Mouse (Mus musculus): ENCODE measurements around the gene Chchd3.

The Chchd3 gene

GRCm38 (mm10) chr6:33059735-33060576 lies at the start of gene Chchd3:
Chchd3 (minus strand) TSS chr6:33060260.
- Histone ChIP-seq H3K36me3 (ENCODE audit: insufficient read depth, low read length) (peaks cover 33% of the 10 kb centered on the region), H3K4me3 (replicated peaks; ENCODE audit: low read length) (peak within 1 kb of the TSS; percentile 96), H3K9me3 (ENCODE audit: low read length) (no peaks in the 10 kb centered on the region), H3K27me3 (ENCODE audit: insufficient read depth, low read length) (peaks cover 3% of the 10 kb centered on the region; the same call in 1 of the 2 replicates), H3K4me1 (replicated peaks; ENCODE audit: low read depth, low read length) (peaks cover 18% of the 10 kb centered on the region)
- no peak for TF ChIP-seq POU5F1 (IDR thresholded peaks at IDR 0.05; ENCODE audit: borderline replicate concordance, low read length)
- no peak for TF ChIP-seq CTCF (conservative IDR thresholded peaks at IDR 0.05; ENCODE audit: low read length)
- no peak for TF ChIP-seq NANOG (IDR thresholded peaks at IDR 0.05; ENCODE audit: borderline replicate concordance, low read length)

GRCm38 (mm10) chr6:33104661-33105060 lies 44.6 kb upstream of the Chchd3 start:
- H3K27me3 ChIP-seq (ENCODE audit: insufficient read depth, low read length) = no peaks in the 10 kb centered on the region
- no peaks in the 10 kb centered on the region for H3K9me3 ChIP-seq (ENCODE audit: low read length)
- no peaks in the 10 kb centered on the region for H3K4me1 ChIP-seq (replicated peaks; ENCODE audit: low read depth, low read length)
- TF ChIP-seq CTCF (conservative IDR thresholded peaks at IDR 0.05; ENCODE audit: low read length) (no peak), NANOG (IDR thresholded peaks at IDR 0.05; ENCODE audit: borderline replicate concordance, low read length) (no peak)
- no peaks in the 10 kb centered on the region for H3K36me3 ChIP-seq (ENCODE audit: insufficient read depth, low read length)
- H3K4me3 ChIP-seq (replicated peaks; ENCODE audit: low read length) = no peak overlapping the region

- no peaks in the 10 kb centered on the region for H3K9me3 ChIP-seq (ENCODE audit: low read length)
- H3K4me3 ChIP-seq (replicated peaks; ENCODE audit: low read length) = no peak overlapping the region
- TF ChIP-seq CTCF (conservative IDR thresholded peaks at IDR 0.05; ENCODE audit: low read length) (no peak), NANOG (IDR thresholded peaks at IDR 0.05; ENCODE audit: borderline replicate concordance, low read length) (no peak), POU5F1 (IDR thresholded peaks at IDR 0.05; ENCODE audit: borderline replicate concordance, low read length) (no peak)
- no peaks in the 10 kb centered on the region for H3K4me1 ChIP-seq (replicated peaks; ENCODE audit: low read depth, low read length)
- no peaks in the 10 kb centered on the region for H3K36me3 ChIP-seq (ENCODE audit: insufficient read depth, low read length)
- H3K27me3 ChIP-seq (ENCODE audit: insufficient read depth, low read length) = no peaks in the 10 kb centered on the region
These were observed 38.8 kb upstream of the Chchd3 start for GRCm38 (mm10) chr6:33098903-33099302.

GRCm38 (mm10) chr6:33094671-33095233 lies 34.7 kb upstream of the Chchd3 start:
- TF ChIP-seq CTCF (conservative IDR thresholded peaks at IDR 0.05; ENCODE audit: low read length) = no peak
- TF ChIP-seq POU5F1 (IDR thresholded peaks at IDR 0.05; ENCODE audit: borderline replicate concordance, low read length) = no peak
- TF ChIP-seq NANOG (IDR thresholded peaks at IDR 0.05; ENCODE audit: borderline replicate concordance, low read length) = no peak
- no peaks in the 10 kb centered on the region for H3K27me3 ChIP-seq (ENCODE audit: insufficient read depth, low read length)
- H3K9me3 ChIP-seq (ENCODE audit: low read length) = no peaks in the 10 kb centered on the region
- H3K4me3 ChIP-seq (replicated peaks; ENCODE audit: low read length) = no peak overlapping the region
- H3K36me3 ChIP-seq (ENCODE audit: insufficient read depth, low read length) = no peaks in the 10 kb centered on the region
- H3K4me1 ChIP-seq (replicated peaks; ENCODE audit: low read depth, low read length) = no peaks in the 10 kb centered on the region

- no peak overlapping the region for H3K4me3 ChIP-seq (replicated peaks; ENCODE audit: low read length)
- TF ChIP-seq NANOG (IDR thresholded peaks at IDR 0.05; ENCODE audit: borderline replicate concordance, low read length) (no peak), POU5F1 (IDR thresholded peaks at IDR 0.05; ENCODE audit: borderline replicate concordance, low read length) (no peak), CTCF (conservative IDR thresholded peaks at IDR 0.05; ENCODE audit: low read length) (no peak)
- peaks cover 17% of the 10 kb centered on the region for H3K9me3 ChIP-seq (ENCODE audit: low read length)
- peaks cover 5% of the 10 kb centered on the region; the same call in 1 of the 2 replicates for H3K4me1 ChIP-seq (replicated peaks; ENCODE audit: low read depth, low read length)
- H3K36me3 ChIP-seq (ENCODE audit: insufficient read depth, low read length) = no peaks in the 10 kb centered on the region
- peaks cover 6% of the 10 kb centered on the region for H3K27me3 ChIP-seq (ENCODE audit: insufficient read depth, low read length)
These were observed 20.1 kb upstream of the Chchd3 start for GRCm38 (mm10) chr6:33080186-33080585.

GRCm38 (mm10) chr6:33078260-33078936 lies 18.3 kb upstream of the Chchd3 start:
- H3K9me3 ChIP-seq (ENCODE audit: low read length) = peaks cover 24% of the 10 kb centered on the region
- H3K4me3 ChIP-seq (replicated peaks; ENCODE audit: low read length) = peak overlapping the region; percentile 35; the same call in 1 of the 2 replicates
- H3K27me3 ChIP-seq (ENCODE audit: insufficient read depth, low read length) = peaks cover 6% of the 10 kb centered on the region
- peaks cover 5% of the 10 kb centered on the region; the same call in 1 of the 2 replicates for H3K4me1 ChIP-seq (replicated peaks; ENCODE audit: low read depth, low read length)
- H3K36me3 ChIP-seq (ENCODE audit: insufficient read depth, low read length) = no peaks in the 10 kb centered on the region
- TF ChIP-seq POU5F1 (IDR thresholded peaks at IDR 0.05; ENCODE audit: borderline replicate concordance, low read length) = no peak
- no peak for TF ChIP-seq NANOG (IDR thresholded peaks at IDR 0.05; ENCODE audit: borderline replicate concordance, low read length)
- TF ChIP-seq CTCF (conservative IDR thresholded peaks at IDR 0.05; ENCODE audit: low read length) = no peak

GRCm38 (mm10) chr6:33066462-33066861 lies 6.4 kb upstream of the Chchd3 start:
- Histone ChIP-seq H3K9me3 (ENCODE audit: low read length) (no peaks in the 10 kb centered on the region), H3K4me1 (replicated peaks; ENCODE audit: low read depth, low read length) (no peaks in the 10 kb centered on the region), H3K27me3 (ENCODE audit: insufficient read depth, low read length) (peaks cover 14% of the 10 kb centered on the region), H3K4me3 (replicated peaks; ENCODE audit: low read length) (no peak overlapping the region), H3K36me3 (ENCODE audit: insufficient read depth, low read length) (no peaks in the 10 kb centered on the region)
- TF ChIP-seq CTCF (conservative IDR thresholded peaks at IDR 0.05; ENCODE audit: low read length) = no peak
- TF ChIP-seq NANOG (IDR thresholded peaks at IDR 0.05; ENCODE audit: borderline replicate concordance, low read length) = no peak
- TF ChIP-seq POU5F1 (IDR thresholded peaks at IDR 0.05; ENCODE audit: borderline replicate concordance, low read length) = no peak

- TF ChIP-seq POU5F1 (IDR thresholded peaks at IDR 0.05; ENCODE audit: borderline replicate concordance, low read length) (no peak), CTCF (conservative IDR thresholded peaks at IDR 0.05; ENCODE audit: low read length) (no peak), NANOG (IDR thresholded peaks at IDR 0.05; ENCODE audit: borderline replicate concordance, low read length) (no peak)
- peaks cover 18% of the 10 kb centered on the region for H3K4me1 ChIP-seq (replicated peaks; ENCODE audit: low read depth, low read length)
- peaks cover 40% of the 10 kb centered on the region for H3K36me3 ChIP-seq (ENCODE audit: insufficient read depth, low read length)
- peak overlapping the region; percentile 96 for H3K4me3 ChIP-seq (replicated peaks; ENCODE audit: low read length)
- H3K27me3 ChIP-seq (ENCODE audit: insufficient read depth, low read length) = no peaks in the 10 kb centered on the region
- H3K9me3 ChIP-seq (ENCODE audit: low read length) = no peaks in the 10 kb centered on the region
These were observed 784 bp downstream of the Chchd3 start for GRCm38 (mm10) chr6:33059276-33059675.
